Mouse (Mus musculus) cerebellum, adult 18-20 months (tissue): ENCODE data around the gene Ubxn1.
"Not testable (repeated sequence)": the region's sequence is repeated elsewhere in the genome, so short reads cannot be mapped to it uniquely, and the experiment has no call there.

Source experiments
- DNase-seq, 2 experiments: peaks; one replicate each; pipeline ENCODE4 v3.0.0; 2021

Ubxn1 gene

DNA sequence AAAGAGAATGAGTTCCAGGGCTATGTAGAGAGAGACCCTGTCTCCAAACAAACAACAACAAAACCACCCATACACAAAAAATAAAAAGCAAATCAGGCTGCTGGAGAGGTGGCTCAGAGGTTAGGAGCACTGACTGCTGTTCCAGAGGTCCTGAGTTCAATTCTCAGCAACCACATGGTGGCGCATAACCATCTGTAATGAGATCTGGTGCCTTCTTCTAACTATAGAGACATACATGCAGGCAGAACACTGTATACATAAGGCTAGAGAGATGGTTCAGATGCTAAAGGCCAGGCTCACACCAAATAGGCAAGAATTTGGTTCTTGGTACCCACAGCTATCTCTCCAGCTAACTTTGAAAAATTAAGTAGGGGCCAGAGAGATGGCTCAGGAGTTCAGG lies 12.3 kb upstream of the Ubxn1 start:
- peak in 1 of 2 experiments; percentile 31 for DNase-seq

GRCm38 (mm10) chr19:8864265-8864664 lies 7.0 kb upstream of the Ubxn1 start:
- DNase-seq: no peak

GRCm38 (mm10) chr19:8870381-8870780 lies 915 bp upstream of the Ubxn1 start:
- not testable (repeated sequence) for DNase-seq

DNA sequence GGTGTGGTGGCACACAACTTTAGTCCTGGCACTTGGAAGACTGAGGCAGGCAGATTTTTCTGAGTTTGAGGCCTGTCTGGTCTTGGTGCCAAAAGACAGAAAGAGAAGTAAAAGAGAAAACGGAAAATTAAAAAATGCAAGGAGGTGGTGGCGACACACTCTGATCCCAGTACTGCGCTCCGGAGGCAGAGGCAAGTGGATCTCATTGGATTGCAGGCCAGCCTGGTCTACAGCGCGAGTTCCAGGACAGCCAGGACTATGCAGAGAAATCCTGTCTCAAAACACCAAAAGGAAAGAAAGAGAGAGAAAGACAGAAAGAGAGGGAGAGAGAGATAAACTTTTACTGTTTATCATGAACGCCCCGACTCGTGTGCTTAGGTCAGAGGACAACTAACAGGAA lies 458 bp upstream of the Ubxn1 start:
- no peak for DNase-seq

DNA sequence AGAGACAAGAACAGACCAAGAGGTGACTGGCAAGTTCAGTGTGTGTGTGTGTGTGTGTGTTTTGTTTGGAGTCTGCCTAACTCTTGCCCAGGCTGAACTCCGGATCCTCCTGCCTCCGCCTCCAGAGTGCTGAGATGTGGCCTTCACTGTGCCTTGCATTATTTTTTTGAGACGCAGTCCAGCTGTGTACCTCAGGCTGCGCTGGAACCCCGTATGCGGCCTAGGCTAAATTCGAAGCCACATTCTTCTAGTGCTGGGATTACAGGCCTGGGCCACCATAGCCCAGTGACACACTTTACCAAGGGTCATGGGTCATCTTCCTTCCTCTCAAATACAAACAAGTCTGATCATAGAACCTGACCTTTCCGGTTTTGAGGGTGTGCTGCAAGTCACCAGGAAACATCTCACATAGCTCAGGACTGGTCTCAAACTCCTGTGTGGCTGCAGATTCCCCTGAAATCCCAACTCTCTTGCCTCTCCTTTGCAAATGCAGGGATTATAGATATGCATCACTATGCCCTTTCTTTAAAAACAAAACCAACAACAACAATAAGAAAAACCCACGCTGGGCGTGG lies 1.1 kb downstream of the Ubxn1 start:
- no peak for DNase-seq

DNA sequence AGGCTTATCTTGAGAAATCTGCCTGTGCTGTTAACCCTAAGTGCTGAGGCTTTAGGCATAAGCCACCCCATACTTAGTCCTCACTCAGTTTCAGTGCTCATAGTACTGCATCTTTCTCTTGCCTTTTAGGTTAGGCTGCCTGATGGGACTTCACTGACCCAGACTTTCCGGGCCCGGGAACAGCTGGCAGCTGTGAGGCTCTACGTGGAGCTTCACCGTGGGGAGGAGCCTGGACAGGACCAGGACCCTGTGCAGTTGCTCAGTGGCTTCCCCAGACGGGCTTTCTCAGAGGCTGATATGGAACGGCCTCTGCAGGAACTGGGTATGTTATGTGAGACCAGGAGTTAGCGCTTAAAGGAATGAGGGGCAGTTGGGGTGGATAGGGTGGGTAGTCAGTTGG lies 3.7 kb downstream of the Ubxn1 start:
- no peak for DNase-seq

- DNase-seq: peak; percentile 89 to 91
These were observed 9.2 kb downstream of the Ubxn1 start, which contains the start of gene Uqcc3 for GRCm38 (mm10) chr19:8880311-8881033. Gene Uqcc3, minus strand, starts transcription at chr19:8880923.

DNA sequence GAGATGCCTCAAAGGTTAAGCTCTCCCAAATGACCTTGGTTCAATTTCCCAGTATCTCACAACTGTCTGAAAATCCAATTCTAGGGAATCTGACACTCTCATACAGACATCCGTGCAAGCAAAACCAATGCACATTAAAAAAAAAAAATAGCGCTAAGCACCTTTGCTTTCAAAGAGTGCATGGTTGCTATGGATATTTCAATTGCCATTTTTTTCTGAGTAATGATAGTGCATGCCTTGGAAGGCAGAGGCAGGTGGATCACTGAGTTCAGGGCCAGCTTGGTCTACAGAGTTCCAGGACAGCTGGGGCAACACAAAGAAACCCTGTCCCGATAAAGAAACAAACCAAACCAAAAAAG lies 9.7 kb downstream of the Ubxn1 start:
- DNase-seq: no peak

DNA sequence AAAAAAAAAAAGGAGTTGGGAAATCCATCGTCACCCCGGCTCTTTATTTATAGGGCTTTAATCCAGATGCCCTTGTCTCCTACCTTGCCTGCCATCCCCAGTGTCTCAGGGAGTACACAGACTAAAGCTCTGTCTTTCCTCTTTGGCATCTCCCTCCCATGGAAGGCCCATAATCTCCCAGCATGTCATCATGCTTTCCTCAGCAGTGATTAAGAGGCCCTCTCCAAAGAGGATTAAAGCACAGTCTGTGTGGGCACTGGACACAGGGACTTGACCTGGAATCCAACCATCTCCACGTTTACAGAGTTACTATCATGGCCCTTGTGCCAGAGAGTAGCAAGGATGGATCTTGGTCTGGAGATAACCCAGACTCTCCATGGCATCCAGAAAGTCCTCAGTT lies 12.3 kb downstream of the Ubxn1 start, which contains the start of the genes Lbhd1 and Gm49403:
Gene Lbhd1 (plus strand): TSS at position 117 of the 400 bp plus-strand sequence.
Gene Gm49403 (plus strand): TSS at position 315 of the 400 bp plus-strand sequence.
- DNase-seq: no peak

DNA sequence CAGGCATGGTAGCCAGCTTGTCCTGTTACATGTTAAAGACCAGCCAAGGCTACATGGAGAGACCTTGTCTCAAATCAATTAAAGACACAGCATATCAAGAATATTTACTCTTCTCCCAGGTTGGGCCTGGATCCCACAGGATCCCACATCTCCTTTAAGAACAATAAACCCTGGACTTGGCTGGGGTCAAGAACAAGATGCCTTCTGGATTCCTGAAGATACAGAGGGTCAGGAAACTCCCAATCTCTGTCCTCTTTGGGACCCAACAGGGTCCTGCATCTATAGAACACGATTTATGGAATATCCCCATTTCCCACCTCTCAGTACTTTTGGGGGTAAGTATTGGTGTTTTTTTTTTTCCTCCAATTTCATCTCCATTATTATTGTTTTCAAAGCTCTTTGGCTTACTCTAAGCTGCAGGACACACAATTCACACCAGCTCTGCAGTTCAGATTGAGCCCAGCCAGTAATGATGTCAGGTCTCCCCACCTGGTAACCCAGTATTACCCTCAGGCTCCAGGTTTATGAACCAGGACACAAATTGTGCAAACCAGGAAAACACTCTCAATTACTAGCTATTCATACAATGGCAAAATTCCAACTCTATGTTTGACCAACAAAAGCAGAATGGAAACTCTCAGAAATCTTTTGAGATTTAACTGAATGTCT lies 15.8 kb downstream of the Ubxn1 start:
- DNase-seq: no peak

- no peak for DNase-seq
These were observed 16.5 kb downstream of the Ubxn1 start for GRCm38 (mm10) chr19:8887585-8888463.

- DNase-seq: peak; percentile 92 to 97
These were observed 17.5 kb downstream of the Ubxn1 start, which contains the start of the genes 1810009A15Rik and Gm49416 for GRCm38 (mm10) chr19:8888511-8889385. Gene 1810009A15Rik, plus strand, starts transcription at chr19:8888853. Gene Gm49416, plus strand, starts transcription at chr19:8888926.

DNA sequence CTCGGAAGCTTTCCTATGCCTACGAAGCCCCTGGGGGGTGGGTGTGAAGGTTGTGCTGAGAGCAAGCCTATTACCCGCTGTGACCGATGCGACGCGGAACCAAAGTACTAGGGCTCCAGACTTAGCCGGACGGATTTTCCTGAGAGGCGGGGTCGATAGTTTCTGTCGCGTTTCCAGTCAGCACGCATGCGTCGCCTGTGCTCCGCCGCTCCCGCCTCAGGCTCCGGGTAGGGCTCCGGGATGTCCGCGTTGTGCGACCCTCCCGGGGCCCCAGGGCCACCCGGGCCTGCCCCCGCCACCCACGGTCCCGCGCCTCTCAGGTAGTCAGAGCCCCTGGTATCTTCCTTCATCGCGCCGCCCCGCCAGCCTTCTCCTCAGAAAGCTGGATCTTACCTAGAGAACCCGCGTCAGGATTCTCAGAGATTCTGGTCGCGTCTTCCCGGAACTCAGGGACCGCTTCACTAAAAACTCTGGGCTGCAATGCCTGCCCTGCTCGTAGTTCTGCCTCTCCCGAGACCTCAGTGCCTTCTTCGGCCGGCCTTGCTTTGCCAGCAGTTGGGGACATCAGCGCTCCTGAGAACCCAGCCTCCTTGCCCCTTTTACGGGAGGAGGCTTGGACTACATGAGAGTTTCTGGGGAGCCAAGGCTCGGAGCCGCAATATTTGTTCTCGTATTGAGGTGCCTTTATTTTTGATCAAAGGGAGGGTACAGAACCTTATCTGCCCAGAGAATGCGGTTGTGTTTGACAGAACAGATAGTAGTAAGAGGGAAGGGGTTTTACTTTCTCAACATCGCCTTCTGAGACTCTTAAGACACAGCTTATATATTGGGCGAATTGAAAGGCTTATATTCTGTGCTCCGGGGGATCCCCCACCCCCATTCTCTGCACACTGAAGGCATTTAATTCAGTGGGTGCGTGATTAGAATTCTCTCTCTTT lies 21.8 kb downstream of the Ubxn1 start, which contains the start of gene Ints5:
Gene Ints5 (plus strand): TSS at position 177 of the 938 bp plus-strand sequence.
- DNase-seq: peak; percentile 82 to 88

DNA sequence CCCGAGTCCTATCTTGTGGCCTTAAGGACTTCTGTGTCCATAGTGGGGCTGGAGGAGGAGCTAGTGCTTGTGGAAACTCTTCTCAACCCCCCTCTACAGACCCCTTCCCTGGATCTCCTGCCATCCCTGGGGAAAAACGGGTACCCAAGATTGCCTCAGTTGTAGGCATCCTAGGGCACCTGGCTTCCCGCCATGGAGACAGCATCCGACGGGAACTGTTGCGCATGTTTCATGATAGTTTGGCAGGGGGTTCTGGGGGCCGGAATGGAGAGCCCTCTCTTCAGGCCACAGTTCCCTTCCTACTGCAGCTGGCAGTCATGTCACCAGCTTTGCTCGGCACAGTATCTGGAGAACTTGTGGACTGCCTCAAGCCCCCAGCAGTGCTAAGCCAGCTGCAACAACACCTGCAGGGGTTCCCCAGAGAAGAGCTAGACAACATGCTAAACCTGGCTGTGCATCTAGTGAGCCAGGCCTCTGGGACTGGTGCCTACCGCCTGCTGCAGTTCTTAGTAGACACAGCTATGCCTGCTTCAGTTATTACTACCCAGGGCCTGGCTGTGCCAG lies 24.2 kb downstream of the Ubxn1 start:
- peak in 1 of 2 experiments; percentile 14 for DNase-seq

- not testable (repeated sequence) for DNase-seq
These were observed 24.9 kb downstream of the Ubxn1 start for GRCm38 (mm10) chr19:8896231-8896630.

- peak; percentile 45 to 46 for DNase-seq
These were observed 26.0 kb downstream of the Ubxn1 start for GRCm38 (mm10) chr19:8897211-8897864.

GRCm38 (mm10) chr19:8897865-8898495 lies 26.7 kb downstream of the Ubxn1 start, which contains the start of gene Ganab:
Gene Ganab, plus strand, starts transcription at chr19:8898071.
- DNase-seq: peak; percentile 95 to 98

DNA sequence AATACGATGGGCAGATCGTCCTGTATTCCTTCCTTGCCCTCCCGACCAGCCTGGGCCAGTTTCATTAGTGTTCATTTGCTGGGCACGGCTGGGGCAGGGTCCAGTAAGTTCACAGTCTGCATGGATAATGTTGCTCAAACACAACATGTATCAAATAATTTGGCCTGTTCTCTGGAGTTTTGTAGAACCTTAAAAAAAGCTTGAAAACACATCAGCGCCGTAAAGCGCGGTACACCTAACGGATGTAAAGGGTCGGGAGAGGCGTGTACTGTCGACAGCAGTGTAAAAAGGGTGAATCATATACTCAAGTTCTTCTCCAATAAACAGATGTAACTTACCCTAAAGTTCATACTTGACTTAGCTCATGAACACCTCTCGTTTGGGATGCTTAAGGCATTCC lies 27.3 kb downstream of the Ubxn1 start:
- no peak for DNase-seq

- no peak for DNase-seq
These were observed 27.8 kb downstream of the Ubxn1 start for GRCm38 (mm10) chr19:8899079-8899478.
